Mouse (Mus musculus) kidney, postnatal 0 days (tissue): ENCODE measurements at regions not wholly inside any gene's neighbourhood (a gene's known extent, or its start where the extent isn't known, plus 50 kb on each side); places are given as distances from the start of the nearest gene placed in this dataset.

Source experiments
- ATAC-seq: fragments of 200-750 bp; cut with Nextera tagmentation; replicated peaks from 2 replicates; pipeline ENCODE4 v1.8.0; 2017; ENCODE audit warnings: low read depth, moderate number of reproducible peaks, moderate TSS enrichment, moderate library complexity; ENCODE audit not compliant: low FRiP score
- DNase-seq: peaks from one replicate; pipeline ENCODE4 v3.0.0-alpha.2; 2016; ENCODE audit warnings: low spot score
- H3K27ac ChIP-seq: fragments of 300-500 bp; sonication (generic); 2 replicates; pipeline ENCODE4 v1.5.1; 2014; ENCODE audit warnings: mild to moderate bottlenecking
- H3K27me3 ChIP-seq: fragments of 300-500 bp; sonication (generic); 2 replicates; pipeline ENCODE4 v1.6.1; 2014; ENCODE audit warnings: low read length, mixed read lengths; ENCODE audit not compliant: insufficient read depth
- H3K36me3 ChIP-seq: fragments of 300-500 bp; sonication (generic); 2 replicates; pipeline ENCODE4 v1.6.1; 2014; ENCODE audit warnings: low read length, mixed read lengths; ENCODE audit not compliant: insufficient read depth
- H3K4me1 ChIP-seq: fragments of 300-500 bp; sonication (generic); replicated peaks from 2 replicates; pipeline ENCODE4 v1.6.1; 2014; ENCODE audit warnings: antibody characterized with exemption, low read length, mixed read lengths; ENCODE audit not compliant: insufficient read depth
- H3K4me2 ChIP-seq: fragments of 300-500 bp; sonication (generic); 2 replicates; pipeline ENCODE4 v1.6.1; 2014; ENCODE audit warnings: mild to moderate bottlenecking, low read length, moderate library complexity, mixed read lengths
- H3K4me3 ChIP-seq: fragments of 300-500 bp; sonication (generic); replicated peaks from 2 replicates; pipeline ENCODE4 v1.5.1; 2014; ENCODE audit warnings: low read depth, low read length
- H3K9ac ChIP-seq: fragments of 300-500 bp; sonication (generic); 2 replicates; pipeline ENCODE4 v1.6.1; 2014; ENCODE audit warnings: low read depth, low read length
- H3K9me3 ChIP-seq: fragments of 300-500 bp; sonication (generic); replicated peaks from 2 replicates; pipeline ENCODE4 v1.6.1; 2016; ENCODE audit warnings: low read length, inconsistent platforms, mixed read lengths
- CTCF ChIP-seq: IDR thresholded peaks from 2 replicates; pipeline ENCODE4 v1.5.1; 2016; ENCODE audit warnings: antibody characterized with exemption, low read depth, mild to moderate bottlenecking, moderate library complexity
- WGBS: fragments of 180-500 bp; shearing (Covaris S2); extraction: QIAGEN DNeasy Blood & Tissue Kit; methylation state at CpG from one replicate; pipeline ENCODE4 v1.1.7; 2014; 5-methylcytosine and 5-hydroxymethylcytosine counted together

DNA sequence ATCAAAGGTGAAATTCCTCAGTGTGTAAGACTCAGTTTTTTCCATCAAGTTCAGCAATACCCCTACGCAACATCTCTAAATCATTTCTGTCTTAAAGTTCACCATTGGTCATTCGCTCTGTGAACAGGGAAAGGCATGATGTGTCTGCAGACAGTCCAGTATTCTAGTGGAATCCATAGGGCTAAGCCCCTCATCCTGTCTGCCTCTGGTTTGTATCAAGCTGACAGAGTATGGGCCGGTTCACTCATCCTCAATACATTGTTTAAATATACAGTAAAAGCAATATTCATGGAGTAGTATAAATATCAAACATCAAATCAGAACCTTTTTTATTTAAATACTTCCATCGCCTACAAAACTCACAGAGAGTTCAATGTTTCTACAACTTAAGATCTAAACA lies 152.9 kb upstream of the Paip1 start:
- TF ChIP-seq CTCF: no peak
- Histone ChIP-seq H3K4me2 (no peak overlapping the region), H3K27ac (no peak overlapping the region), H3K9me3 (no peaks in the 10 kb centered on the region), H3K36me3 (no peaks in the 10 kb centered on the region), H3K4me1 (no peaks in the 10 kb centered on the region), H3K27me3 (no peaks in the 10 kb centered on the region), H3K9ac (no peak overlapping the region), H3K4me3 (no peak overlapping the region)
- DNase-seq (no peak), ATAC-seq (no peak)
- WGBS: 82% methylated on average over 4 of the region's 4 CpGs

DNA sequence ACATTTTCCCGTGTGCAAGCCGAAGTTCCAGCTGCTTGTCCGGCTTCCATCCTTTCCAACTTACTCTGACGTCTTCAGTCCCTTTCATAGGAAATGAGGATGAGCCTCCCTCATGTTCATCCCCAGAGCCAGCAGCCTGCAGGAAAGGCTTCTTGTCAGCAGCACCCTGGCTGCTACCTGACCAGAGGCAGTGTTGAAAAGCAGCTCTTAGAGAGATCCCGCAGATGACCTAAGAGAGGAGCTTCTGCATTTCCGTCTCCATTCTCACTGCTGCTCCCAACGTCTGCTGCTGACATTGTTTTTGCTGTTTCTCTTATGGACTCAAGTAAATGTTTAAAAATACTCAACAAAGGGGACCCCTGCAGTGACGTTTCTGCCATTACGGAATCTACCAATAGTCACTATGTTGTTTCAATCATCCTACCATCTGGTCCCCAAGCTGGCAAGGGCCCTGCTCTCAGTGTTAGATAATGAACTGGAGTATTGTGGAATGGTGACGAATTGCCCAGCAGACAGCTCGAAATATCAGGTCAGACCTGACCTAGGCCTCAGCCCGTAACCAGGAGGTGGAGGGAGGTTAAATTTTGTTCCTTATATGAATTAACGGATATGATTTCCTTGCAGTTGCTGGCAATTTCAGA lies 151.0 kb upstream of the Paip1 start:
- ATAC-seq (no peak), DNase-seq (no peak)
- Histone ChIP-seq H3K4me3 (no peak overlapping the region), H3K36me3 (no peaks in the 10 kb centered on the region), H3K9ac (no peak overlapping the region), H3K27ac (no peak overlapping the region), H3K9me3 (no peaks in the 10 kb centered on the region), H3K4me2 (no peak overlapping the region), H3K4me1 (no peaks in the 10 kb centered on the region), H3K27me3 (no peaks in the 10 kb centered on the region)
- no peak for TF ChIP-seq CTCF
- 71% methylated on average over 13 of the region's 13 CpGs for WGBS

DNA sequence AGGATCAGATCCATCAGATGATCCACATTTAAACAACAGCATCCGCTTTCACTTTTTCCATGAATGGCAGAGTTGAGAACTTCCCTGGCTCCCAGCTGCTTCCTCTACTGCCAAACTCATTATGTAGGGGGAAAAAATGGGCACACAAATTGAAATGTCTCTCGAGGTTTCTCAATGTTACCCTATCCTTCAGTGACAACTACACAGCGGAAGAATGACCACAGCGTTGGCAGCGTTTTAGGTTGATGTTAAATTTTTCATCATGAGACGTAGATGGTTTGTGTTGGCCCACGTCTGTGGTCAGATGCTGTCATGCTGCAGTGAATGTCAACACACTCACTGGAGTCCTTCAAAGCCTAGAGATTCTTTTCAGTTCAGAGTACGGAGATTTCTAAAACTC lies 149.0 kb upstream of the Paip1 start:
- no peak for DNase-seq
- no peaks in the 10 kb centered on the region for H3K9me3 ChIP-seq
- 88% methylated on average over 8 of the region's 8 CpGs for WGBS
- H3K36me3 ChIP-seq: no peaks in the 10 kb centered on the region
- H3K27ac ChIP-seq: no peak overlapping the region
- H3K9ac ChIP-seq: no peak overlapping the region
- H3K4me3 ChIP-seq: no peak overlapping the region
- ATAC-seq: no peak
- TF ChIP-seq CTCF: no peak
- no peaks in the 10 kb centered on the region for H3K4me1 ChIP-seq
- H3K27me3 ChIP-seq: no peaks in the 10 kb centered on the region
- H3K4me2 ChIP-seq: no peak overlapping the region

DNA sequence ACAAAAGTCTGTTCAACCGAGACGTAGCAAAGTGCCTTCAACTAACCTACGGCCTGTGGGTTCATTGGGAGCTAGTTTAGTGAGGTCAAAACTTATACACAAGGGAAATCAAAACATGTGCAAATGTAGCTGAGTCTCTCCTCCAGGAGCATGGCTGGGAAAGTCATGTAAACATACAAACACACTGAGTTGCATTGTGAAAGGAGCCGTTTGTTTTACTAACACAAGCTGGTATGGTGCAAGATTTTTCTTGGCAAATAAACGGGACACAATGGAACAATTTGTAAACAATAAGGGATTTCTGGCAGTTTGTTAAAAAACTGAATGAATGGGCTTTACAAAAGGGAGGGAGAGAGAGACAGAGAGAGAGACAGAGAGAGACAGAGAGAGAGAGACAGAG lies 147.8 kb upstream of the Paip1 start:
- ATAC-seq (no peak), DNase-seq (no peak)
- Histone ChIP-seq H3K27me3 (no peaks in the 10 kb centered on the region), H3K36me3 (no peaks in the 10 kb centered on the region), H3K27ac (no peak overlapping the region), H3K9ac (no peak overlapping the region), H3K4me1 (no peaks in the 10 kb centered on the region), H3K4me3 (no peak overlapping the region), H3K9me3 (no peaks in the 10 kb centered on the region), H3K4me2 (no peak overlapping the region)
- 73% methylated on average over 5 of the region's 5 CpGs for WGBS
- no peak for TF ChIP-seq CTCF

DNA sequence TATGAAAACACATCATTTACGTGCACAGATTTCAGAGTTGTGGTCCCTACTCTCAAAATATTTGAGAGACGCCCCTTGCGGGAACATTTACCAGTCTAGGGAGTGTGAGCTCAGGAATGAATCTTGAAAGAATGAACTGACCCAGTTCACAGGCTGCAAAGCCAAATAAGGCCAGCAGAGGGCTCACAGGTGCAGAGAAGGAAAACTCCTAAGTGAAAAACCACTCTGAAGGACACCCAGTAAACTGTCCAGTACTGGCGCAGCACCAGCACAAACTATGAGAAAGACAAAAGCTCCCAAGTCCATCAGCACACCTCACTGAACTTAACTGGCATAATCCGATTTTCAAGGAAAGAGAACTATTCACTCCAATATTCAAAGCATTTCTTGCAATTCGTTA lies 145.0 kb upstream of the Paip1 start:
- no peak overlapping the region for H3K27ac ChIP-seq
- no peak overlapping the region for H3K9ac ChIP-seq
- no peaks in the 10 kb centered on the region for H3K27me3 ChIP-seq
- H3K4me2 ChIP-seq: no peak overlapping the region
- WGBS: 33% methylated on average over 6 of the region's 6 CpGs
- no peaks in the 10 kb centered on the region for H3K4me1 ChIP-seq
- ATAC-seq (peak; percentile 61; the same call in 1 of the 2 replicates), DNase-seq (peak; percentile 71)
- peak; percentile 78 for TF ChIP-seq CTCF
- H3K9me3 ChIP-seq: no peaks in the 10 kb centered on the region
- no peak overlapping the region for H3K4me3 ChIP-seq
- H3K36me3 ChIP-seq: no peaks in the 10 kb centered on the region

DNA sequence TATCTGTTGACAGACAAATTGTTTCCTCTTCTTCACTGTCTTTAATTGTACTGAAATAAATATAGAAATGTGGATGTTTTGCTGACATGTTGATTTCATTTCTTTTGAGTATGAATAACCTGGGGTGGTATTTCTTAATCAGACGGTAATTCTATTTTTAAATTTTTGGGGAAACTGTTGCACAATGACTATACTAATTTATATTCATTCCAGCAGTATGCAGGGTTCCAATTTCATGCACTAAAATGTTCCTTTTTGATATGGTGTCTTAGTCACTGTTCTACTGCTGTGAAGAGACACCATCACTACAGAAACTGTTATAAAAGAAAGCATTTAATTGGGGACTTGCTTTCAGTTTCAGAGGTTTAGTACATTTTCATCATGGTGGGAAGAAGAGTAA lies 119.2 kb upstream of the Paip1 start:
- ATAC-seq: no peak
- no peak for TF ChIP-seq CTCF
- H3K4me3 ChIP-seq: no peak overlapping the region
- no peak overlapping the region for H3K9ac ChIP-seq
- DNase-seq: no peak
- H3K27ac ChIP-seq: no peak overlapping the region
- no peaks in the 10 kb centered on the region for H3K36me3 ChIP-seq
- 87% methylated on average over 1 of the region's 1 CpGs for WGBS
- no peaks in the 10 kb centered on the region for H3K27me3 ChIP-seq
- no peaks in the 10 kb centered on the region for H3K4me1 ChIP-seq
- H3K9me3 ChIP-seq: no peaks in the 10 kb centered on the region
- H3K4me2 ChIP-seq: no peak overlapping the region

DNA sequence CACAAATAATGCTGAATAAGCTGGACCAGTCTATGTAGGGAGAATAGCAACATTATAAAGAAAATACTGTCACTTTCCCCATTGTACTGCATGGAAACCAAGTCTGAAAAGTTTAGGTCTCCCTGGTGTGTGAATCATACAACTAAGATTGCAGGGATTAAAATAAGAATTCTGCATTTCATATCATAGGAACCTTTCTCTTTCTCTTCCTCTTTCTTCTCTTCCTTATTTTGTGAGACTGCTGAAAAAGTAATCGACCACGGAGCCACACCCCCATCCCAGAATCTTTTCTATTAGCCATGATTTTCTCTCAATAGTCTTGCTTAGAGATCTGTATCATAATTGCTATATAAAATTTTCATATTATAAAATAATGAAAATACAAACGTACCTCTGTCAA lies 118.4 kb upstream of the Paip1 start:
- no peak for ATAC-seq
- H3K9me3 ChIP-seq: no peaks in the 10 kb centered on the region
- no peak overlapping the region for H3K27ac ChIP-seq
- no peak overlapping the region for H3K4me3 ChIP-seq
- H3K9ac ChIP-seq: no peak overlapping the region
- TF ChIP-seq CTCF: no peak
- H3K4me1 ChIP-seq: no peaks in the 10 kb centered on the region
- WGBS: 80% methylated on average over 3 of the region's 3 CpGs
- no peaks in the 10 kb centered on the region for H3K27me3 ChIP-seq
- no peak overlapping the region for H3K4me2 ChIP-seq
- no peak for DNase-seq
- H3K36me3 ChIP-seq: no peaks in the 10 kb centered on the region
